Mouse (Mus musculus) heart, postnatal 0 days (tissue): ENCODE results near the gene Ezr. TPM values are rescaled to one million over a fixed set of nuclear protein-coding genes. Genes with fewer than 3 reads are reported as not detected.

Experiments used
- ATAC-seq: fragments of 200-750 bp; cut with Nextera tagmentation; 2 replicates; pipeline ENCODE4 v1.8.0; 2017; ENCODE audit warnings: low read depth, moderate number of reproducible peaks, moderate library complexity; ENCODE audit not compliant: insufficient read depth
- DNase-seq: peaks from one replicate; pipeline ENCODE4 v3.0.0-alpha.2; 2016; ENCODE audit warnings: low spot score
- H3K27ac ChIP-seq: fragments of 300-500 bp; sonication (generic); 2 replicates; pipeline ENCODE4 v1.5.1; 2014; ENCODE audit warnings: low read depth, mild to moderate bottlenecking
- H3K27me3 ChIP-seq: fragments of 300-500 bp; sonication (generic); 2 replicates; pipeline ENCODE4 v1.6.1; 2014; ENCODE audit warnings: low read length, mixed read lengths; ENCODE audit not compliant: control insufficient read depth, insufficient read depth
- H3K36me3 ChIP-seq: fragments of 300-500 bp; sonication (generic); replicated peaks from 2 replicates; pipeline ENCODE4 v1.6.1; 2014; ENCODE audit warnings: low read length, mixed read lengths; ENCODE audit not compliant: control insufficient read depth, insufficient read depth
- H3K4me1 ChIP-seq: fragments of 300-500 bp; sonication (generic); 2 replicates; pipeline ENCODE4 v1.6.1; 2014; ENCODE audit warnings: antibody characterized with exemption; ENCODE audit not compliant: control insufficient read depth, insufficient read depth
- H3K4me2 ChIP-seq: fragments of 300-500 bp; sonication (generic); 2 replicates; pipeline ENCODE4 v1.6.1; 2014; ENCODE audit warnings: low read depth, mild to moderate bottlenecking, low read length, moderate library complexity
- H3K4me3 ChIP-seq: fragments of 300-500 bp; sonication (generic); 2 replicates; pipeline ENCODE4 v1.5.1; 2014; ENCODE audit warnings: low read depth, low read length
- H3K9ac ChIP-seq: fragments of 300-500 bp; sonication (generic); replicated peaks from 2 replicates; pipeline ENCODE4 v1.6.1; 2014; ENCODE audit warnings: low read depth, low read length, mixed read lengths
- H3K9me3 ChIP-seq: fragments of 300-500 bp; sonication (generic); replicated peaks from 2 replicates; pipeline ENCODE4 v1.6.1; 2016; ENCODE audit warnings: low read length; ENCODE audit not compliant: control insufficient read depth
- CTCF ChIP-seq: IDR thresholded peaks from 2 replicates; pipeline ENCODE4 v1.5.1; 2016; ENCODE audit warnings: antibody characterized with exemption, control low read depth, low read depth
- EP300 ChIP-seq: IDR thresholded peaks from 2 replicates; pipeline ENCODE4 v1.6.1; 2016; ENCODE audit warnings: antibody characterized with exemption, low read depth
- WGBS: fragments of 180-500 bp; shearing (Covaris S2); extraction: QIAGEN DNeasy Blood & Tissue Kit; methylation state at CpG from one replicate; pipeline ENCODE4 v1.1.7; 2014; 5-methylcytosine and 5-hydroxymethylcytosine counted together
- polyA plus RNA-seq: library from polyadenylated mRNA; unstranded; fragments of >200 nt; fragmentation: Nextera tagmentation; extraction: Ambion mirVana; gene quantifications from 2 replicates; pipeline ENCODE4 v1.2.1, GENCODE M21; 2015
- total RNA-seq: library from RNA; depleted of rRNA; stranded (reverse); fragments of >200 nt; gene quantifications from 2 replicates; pipeline ENCODE4 v1.2.3, GENCODE M21; 2014; ENCODE audit warnings: low replicate concordance

Ezr gene
- total and polyA plus RNA-seq, 2 experiments from 2014 or later = 91.3 to 141 TPM

- 71% methylated on average over 12 of the region's 12 CpGs for WGBS
- Histone ChIP-seq H3K36me3 (no peaks in the 10 kb centered on the region), H3K27me3 (no peaks in the 10 kb centered on the region), H3K4me3 (no peak overlapping the region), H3K27ac (no peak overlapping the region), H3K9ac (no peak overlapping the region), H3K4me2 (no peak overlapping the region), H3K4me1 (no peaks in the 10 kb centered on the region), H3K9me3 (peaks cover 4% of the 10 kb centered on the region; the same call in 1 of the 2 replicates)
- DNase-seq (no peak), ATAC-seq (no peak)
- TF ChIP-seq EP300 = no peak
- TF ChIP-seq CTCF = no peak
These were observed 15.9 kb upstream of the Ezr start for GRCm38 (mm10) chr17:6798392-6799061.

DNA sequence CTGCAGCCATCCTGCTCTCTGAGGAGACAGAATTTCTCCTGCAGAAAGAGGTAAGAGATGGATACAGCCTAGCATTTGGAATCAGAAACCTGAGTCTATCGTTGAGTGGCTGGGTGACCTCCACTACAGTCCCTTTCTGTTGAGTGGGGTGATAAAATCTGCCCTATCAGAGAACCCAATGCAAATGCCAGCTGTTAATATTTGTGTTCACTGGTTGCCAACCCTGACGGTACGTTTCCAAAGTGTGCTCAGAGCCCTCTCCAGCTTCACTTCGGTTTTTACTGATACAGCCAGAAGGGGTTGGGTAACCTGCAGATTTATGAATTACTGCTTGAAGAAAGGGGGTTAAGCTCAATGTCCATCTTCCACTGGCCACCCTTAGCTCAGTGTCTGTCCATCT lies 14.9 kb upstream of the Ezr start:
- TF ChIP-seq EP300 = no peak
- TF ChIP-seq CTCF = no peak
- ATAC-seq (no peak), DNase-seq (no peak)
- no peaks in the 10 kb centered on the region for H3K36me3 ChIP-seq
- H3K27me3 ChIP-seq = no peaks in the 10 kb centered on the region
- WGBS = 34% methylated on average over 4 of the region's 4 CpGs
- no peak overlapping the region for H3K4me3 ChIP-seq
- H3K9ac ChIP-seq = no peak overlapping the region
- H3K4me2 ChIP-seq = no peak overlapping the region
- H3K27ac ChIP-seq = no peak overlapping the region
- H3K9me3 ChIP-seq = peaks cover 4% of the 10 kb centered on the region; the same call in 1 of the 2 replicates
- no peaks in the 10 kb centered on the region for H3K4me1 ChIP-seq

DNA sequence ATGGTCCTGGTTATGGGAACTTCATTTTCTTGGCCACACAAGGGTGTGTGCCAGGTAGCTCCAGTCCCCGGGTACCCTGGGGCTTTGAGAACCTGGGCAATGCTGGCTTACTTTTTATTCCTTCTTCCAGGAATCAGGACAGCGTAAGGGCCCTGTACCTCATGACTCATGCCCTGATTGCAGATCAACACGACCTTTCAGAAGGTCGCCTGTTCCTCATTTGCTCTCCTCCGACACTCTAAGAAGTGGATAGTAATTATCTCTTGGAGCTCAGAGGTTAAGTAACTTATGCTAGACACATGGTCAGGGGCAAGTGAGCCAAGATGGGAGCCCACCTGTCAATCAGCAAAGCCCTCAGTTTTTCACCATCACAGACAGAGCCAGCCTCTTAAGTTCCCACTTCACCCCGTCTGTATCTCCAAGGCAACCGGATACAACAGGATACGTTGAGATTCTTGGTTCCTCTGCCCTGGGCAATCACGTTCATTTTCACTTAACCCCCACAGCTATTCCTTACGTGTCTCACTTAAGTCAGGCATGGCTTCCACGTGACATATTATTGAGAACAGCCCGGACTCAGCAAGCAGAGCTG lies 11.7 kb upstream of the Ezr start:
- Histone ChIP-seq H3K27ac (no peak overlapping the region), H3K9ac (no peak overlapping the region), H3K27me3 (no peaks in the 10 kb centered on the region), H3K4me3 (no peak overlapping the region), H3K4me1 (no peaks in the 10 kb centered on the region), H3K36me3 (no peaks in the 10 kb centered on the region), H3K9me3 (no peaks in the 10 kb centered on the region), H3K4me2 (no peak overlapping the region)
- 44% methylated on average over 12 of the region's 12 CpGs for WGBS
- DNase-seq (no peak), ATAC-seq (no peak)
- TF ChIP-seq EP300 (no peak), CTCF (no peak)

DNA sequence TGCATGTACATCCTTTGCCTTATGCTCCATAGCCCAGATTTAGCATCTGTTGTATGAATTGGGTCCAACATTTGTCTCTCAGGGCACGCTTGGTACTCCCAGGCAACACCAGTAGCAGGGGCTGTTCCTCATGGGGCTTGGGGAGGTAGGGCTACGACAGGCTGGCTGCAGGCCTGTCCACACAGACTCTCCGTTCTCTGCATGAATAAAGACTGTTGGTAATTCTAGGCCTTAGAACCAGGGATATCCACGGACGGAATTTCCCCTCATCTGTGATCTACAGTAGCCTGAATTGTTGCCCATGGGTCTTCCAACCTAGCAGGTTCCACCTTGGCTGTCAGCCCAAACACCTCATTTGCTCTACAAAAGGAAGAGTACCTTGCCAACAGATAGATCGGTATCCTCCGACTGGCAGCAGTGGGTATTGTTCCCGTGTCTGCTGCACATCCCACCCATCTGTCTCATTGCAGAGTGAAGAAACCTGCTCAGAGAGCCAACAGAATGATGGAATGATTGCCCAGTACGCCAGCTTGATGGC lies 7.1 kb upstream of the Ezr start:
- TF ChIP-seq CTCF = no peak
- Histone ChIP-seq H3K36me3 (no peaks in the 10 kb centered on the region), H3K27me3 (no peaks in the 10 kb centered on the region), H3K4me2 (no peak overlapping the region), H3K4me1 (no peaks in the 10 kb centered on the region), H3K4me3 (no peak overlapping the region), H3K9me3 (no peaks in the 10 kb centered on the region), H3K9ac (no peak overlapping the region), H3K27ac (no peak overlapping the region)
- DNase-seq (no peak), ATAC-seq (no peak)
- 86% methylated on average over 9 of the region's 9 CpGs for WGBS

GRCm38 (mm10) chr17:6789103-6789502 lies 6.5 kb upstream of the Ezr start:
- no peak for ATAC-seq
- H3K9ac ChIP-seq = no peak overlapping the region
- H3K4me1 ChIP-seq = no peaks in the 10 kb centered on the region
- H3K27me3 ChIP-seq = no peaks in the 10 kb centered on the region
- no peaks in the 10 kb centered on the region for H3K36me3 ChIP-seq
- no peak overlapping the region for H3K4me3 ChIP-seq
- DNase-seq = no peak
- no peak for TF ChIP-seq CTCF
- TF ChIP-seq EP300 = no peak
- no peak overlapping the region for H3K27ac ChIP-seq
- H3K4me2 ChIP-seq = no peak overlapping the region
- H3K9me3 ChIP-seq = no peaks in the 10 kb centered on the region

- Histone ChIP-seq H3K36me3 (no peaks in the 10 kb centered on the region), H3K4me3 (no peak overlapping the region), H3K9ac (no peak overlapping the region), H3K9me3 (no peaks in the 10 kb centered on the region), H3K27ac (no peak overlapping the region), H3K27me3 (no peaks in the 10 kb centered on the region), H3K4me2 (no peak overlapping the region), H3K4me1 (no peaks in the 10 kb centered on the region)
- no peak for ATAC-seq
- 83% methylated on average over 4 of the region's 4 CpGs for WGBS
- TF ChIP-seq CTCF = no peak
- TF ChIP-seq EP300 = no peak
- DNase-seq = no peak
These were observed 4.7 kb upstream of the Ezr start for GRCm38 (mm10) chr17:6787241-6787640.
